Mouse (Mus musculus): ENCODE measurements at regions not wholly inside any gene's neighbourhood (a gene's known extent, or its start where the extent isn't known, plus 50 kb on each side); places are given as distances from the start of the nearest gene placed in this dataset.

- TF ChIP-seq POLR2A (IDR thresholded peaks at IDR 0.05; ENCODE audit: insufficient read length, low read depth) (no peak), E2F4 (IDR thresholded peaks at IDR 0.05; ENCODE audit: insufficient read depth) (no peak)
Observed at GRCm38 (mm10) chr2:171733965-171734633, 309.2 kb downstream of the Cbln4 start.

Data from myocyte (in vitro differentiated cells).